Mouse (Mus musculus) kidney, postnatal 4 days (tissue): ENCODE data around the gene Krt23.
A peak's percentile ranks its signal among the peaks of the same experiment; 100 is the strongest.

ENCODE experiments used
- DNase-seq, 2 experiments: peaks; one replicate each; pipeline ENCODE4 v3.0.0; 2021; ENCODE audit warnings: mixed read lengths in 2 of 2

Gene Krt23

GRCm38 (mm10) chr11:99448769-99449168 lies 44.2 kb downstream of the Krt23 start:
- DNase-seq, result no peak

DNA sequence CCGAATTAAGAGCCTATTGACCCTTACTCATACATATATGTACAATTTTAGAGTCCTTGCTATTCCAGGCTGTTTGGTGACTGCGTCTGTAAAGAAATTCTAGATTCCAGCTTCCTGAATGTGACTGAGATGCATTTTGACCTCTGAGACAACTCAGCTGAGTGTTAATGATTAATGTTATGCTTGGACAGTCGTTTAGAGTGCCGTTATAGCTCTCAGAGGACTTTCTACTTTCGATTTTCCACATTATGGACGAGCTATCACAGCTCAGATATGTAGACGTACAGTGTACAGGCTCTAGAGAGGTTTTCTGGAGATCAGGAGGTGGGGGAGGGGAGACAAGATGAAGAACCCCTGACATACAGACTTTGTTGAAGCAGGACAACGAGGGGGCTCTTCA lies 51.7 kb downstream of the Krt23 start:
- DNase-seq, result no peak

DNA sequence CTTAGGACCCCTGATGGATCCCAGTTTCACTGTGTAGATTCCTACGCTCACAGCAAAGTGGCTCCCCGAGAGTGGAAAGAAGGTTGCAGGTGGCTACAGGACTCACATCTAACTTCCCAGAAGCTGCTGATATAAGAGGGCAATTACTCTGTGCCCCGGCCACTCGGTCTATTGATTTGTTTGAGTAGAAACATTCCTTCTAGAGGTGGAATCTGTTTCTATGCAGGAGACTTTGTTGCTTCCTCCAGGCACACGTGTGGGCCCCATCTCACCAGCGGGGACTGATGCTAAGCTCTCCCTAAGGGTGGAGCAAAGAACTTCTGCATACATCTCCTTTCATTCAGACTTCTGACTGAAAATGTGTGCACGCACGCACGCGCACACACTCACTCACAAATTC lies 53.5 kb downstream of the Krt23 start:
- DNase-seq, result no peak

DNA sequence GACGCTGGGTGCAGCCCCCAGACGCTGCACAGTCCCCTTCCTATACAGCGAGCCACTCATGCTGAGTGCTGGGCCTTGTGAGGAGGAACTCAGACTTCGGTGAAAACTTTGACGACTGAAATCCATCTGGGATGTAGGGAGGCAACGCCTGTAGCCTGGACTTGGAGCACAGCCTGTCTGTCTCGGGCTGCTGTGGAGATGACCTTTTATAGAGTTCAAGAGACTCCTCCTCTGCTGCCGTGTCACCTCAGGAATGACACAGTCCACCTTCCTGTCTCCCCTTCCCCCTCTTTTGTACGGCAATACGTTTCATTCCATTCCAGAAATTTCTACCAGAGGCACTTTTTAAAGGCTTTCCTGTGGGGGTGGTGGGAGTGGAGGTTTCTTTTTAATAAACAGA lies 55.0 kb downstream of the Krt23 start, which contains the start of gene Krt20:
TSS of gene Krt20 (minus strand) at position 179 of the 400 bp plus-strand sequence.
- no peak for DNase-seq

DNA sequence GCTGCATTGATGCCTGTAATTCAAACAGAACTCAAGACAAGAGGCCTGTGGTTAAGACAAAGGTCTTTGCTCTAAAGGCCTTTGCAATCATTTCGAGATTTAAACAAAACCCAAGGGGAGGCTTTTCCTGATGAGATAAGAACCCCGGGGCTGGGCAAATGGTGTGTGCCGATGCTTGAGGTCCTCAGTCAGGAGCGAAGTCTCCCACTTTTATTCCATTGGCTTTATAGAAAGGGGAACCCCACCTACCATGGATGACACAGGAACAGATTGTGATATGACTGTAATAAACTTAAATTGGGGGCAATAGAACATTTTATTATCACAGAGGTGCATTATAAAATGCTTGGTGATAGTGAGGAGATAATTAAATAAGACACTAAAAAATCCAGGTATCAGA lies 56.3 kb downstream of the Krt23 start:
- DNase-seq, result no peak

GRCm38 (mm10) chr11:99430670-99431069 lies 62.3 kb downstream of the Krt23 start:
- DNase-seq, result peak; percentile 57 to 70
